Mouse (Mus musculus): ENCODE measurements around the gene Rcc1.
"Not testable (repeated sequence)": the region's sequence is repeated elsewhere in the genome, so short reads cannot be mapped to it uniquely, and the experiment has no call there.

Gene Rcc1

DNA sequence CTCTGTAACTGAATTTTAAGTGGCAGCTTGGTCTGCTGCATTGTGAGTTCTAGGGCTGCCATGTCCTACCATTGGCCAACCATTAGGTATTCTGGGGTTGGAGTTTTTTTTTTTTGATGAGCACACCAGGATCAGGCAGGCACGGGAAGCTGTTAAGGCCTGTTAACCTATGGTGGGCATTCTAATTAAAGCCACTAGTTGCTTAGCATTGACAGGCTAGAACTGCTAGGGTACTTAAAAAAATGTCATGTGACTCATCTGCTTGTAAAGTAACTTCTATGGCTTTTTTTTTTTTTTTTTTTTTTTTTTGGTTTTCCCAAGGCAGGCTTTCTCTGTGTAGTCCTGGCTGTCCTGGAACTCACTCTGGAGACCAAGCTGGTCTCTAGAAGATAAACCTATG, 42.2 kb downstream of the Rcc1 start:
- no peak for DNase-seq

- DNase-seq = no peak
These were observed 43.4 kb downstream of the Rcc1 start for GRCm38 (mm10) chr4:132309849-132310472.

DNA sequence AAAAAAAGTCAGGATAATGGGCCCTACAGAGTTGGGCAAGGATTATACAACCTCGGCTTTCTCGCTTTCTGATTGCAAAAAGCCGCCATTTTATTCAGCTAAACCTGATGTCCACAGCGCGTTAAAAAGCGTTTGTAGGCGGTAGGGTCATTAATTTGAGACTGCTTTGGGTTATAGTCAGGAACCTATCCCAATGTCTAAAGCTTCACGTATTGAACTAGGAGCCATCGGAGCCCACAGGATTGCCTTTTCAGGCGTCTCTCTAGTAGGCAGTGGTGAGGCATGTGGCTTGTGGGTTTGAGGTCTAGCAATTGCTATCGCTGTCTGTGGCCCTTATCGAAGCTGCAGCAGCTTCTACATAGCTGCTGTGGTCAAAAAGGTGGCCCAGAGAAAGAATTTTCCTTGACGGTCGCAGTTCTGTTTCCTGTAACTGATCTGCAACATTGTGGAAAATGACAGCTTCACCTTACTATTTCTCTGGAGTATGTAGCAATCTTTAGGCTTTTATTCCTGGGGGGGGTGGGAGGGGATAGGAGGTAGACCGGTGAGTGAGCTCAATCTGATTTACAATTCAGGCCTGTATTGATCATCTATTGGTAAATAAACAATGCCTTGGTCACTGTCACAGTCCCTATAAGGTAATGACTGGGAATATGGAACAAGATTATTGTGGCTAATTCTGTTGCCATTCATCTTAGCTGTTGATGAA, 44.1 kb downstream of the Rcc1 start:
- DNase-seq = no peak

- peak; percentile 87 for DNase-seq
These were observed 44.8 kb downstream of the Rcc1 start for GRCm38 (mm10) chr4:132308437-132309139.

DNA sequence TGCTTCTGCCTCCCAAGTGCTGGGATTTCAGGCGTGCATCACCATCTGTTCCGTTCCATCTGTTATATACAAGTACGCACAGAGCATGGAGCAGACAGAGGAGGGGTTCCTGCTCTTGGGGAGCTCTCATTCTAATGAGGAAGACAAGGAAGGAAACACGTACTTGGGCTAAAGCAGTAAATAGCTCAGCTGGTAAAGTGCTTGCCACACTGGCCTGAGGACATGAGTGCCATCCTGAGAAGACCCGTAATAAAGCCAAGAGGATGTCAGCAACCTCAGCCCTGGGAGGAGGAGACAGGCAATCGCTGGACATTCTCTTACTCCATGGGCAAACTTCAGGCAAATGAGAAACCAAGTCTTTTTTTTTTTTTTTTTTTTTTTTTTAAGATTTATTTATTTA, 47.4 kb downstream of the Rcc1 start:
- no peak for DNase-seq

DNA sequence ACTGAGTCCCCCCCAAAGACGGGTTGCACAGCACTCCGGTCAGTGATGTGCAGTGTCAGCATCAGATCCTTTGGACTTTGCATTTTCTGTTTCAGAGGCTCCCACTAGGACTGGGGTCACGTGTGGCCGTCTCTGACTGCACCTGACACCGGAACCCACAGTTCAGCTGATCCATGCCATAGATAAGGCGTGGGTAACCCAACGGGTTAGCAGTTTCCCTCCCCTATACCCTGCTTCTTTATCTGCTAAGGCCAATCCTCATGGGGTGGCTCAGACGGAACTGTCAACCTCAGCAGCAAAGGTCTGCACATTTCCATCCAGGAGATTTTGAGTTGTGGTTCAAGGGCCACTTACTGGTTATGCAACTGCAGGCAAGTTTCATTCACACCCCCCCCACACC, 48.1 kb downstream of the Rcc1 start:
- no peak for DNase-seq

DNA sequence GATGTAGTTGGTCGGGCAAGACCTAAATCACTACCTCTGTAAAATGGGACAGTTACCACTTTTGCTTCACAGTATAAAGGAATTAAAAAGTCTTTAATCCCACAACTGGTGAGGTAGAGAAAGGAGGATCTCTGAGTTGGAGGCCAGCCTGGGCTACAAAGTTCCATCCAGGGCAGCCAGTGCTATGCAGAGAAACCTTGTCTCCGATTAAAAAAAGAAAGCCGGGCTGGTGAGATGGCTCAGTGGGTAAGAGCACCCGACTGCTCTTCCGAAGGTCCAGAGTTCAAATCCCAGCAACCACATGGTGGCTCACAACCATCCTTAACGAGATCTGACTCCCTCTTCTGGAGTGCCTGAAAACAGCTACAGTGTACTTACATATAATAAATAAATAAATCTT, 49.9 kb downstream of the Rcc1 start:
- DNase-seq = not testable (repeated sequence)

GRCm38 (mm10) chr4:132302939-132303479, 50.4 kb downstream of the Rcc1 start, which contains the start of gene Rab42:
Gene Rab42, minus strand, starts transcription at chr4:132303385.
- peak; percentile 67 for DNase-seq

GRCm38 (mm10) chr4:132301965-132302938, 51.2 kb downstream of the Rcc1 start:
- no peak for DNase-seq

DNA sequence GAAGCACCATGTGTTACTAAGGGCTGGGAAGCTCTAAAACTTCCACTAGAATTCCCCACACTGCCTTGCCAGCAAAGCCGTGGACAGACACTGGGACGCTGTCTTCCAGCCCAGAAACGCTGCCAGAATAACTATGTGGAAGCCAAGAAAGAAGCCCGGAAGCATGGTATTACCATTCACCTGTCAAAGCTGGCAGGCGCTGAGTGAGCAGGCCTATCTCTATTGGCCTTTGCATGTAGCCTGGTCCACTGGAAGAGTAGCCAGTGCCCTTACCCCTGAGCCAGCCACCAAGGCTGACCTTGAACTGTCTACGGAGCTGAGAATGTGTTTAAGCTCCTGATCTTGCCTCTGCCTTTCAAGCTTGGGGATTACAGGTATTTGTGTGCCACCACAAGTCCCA, 51.9 kb downstream of the Rcc1 start:
- DNase-seq = no peak

DNA sequence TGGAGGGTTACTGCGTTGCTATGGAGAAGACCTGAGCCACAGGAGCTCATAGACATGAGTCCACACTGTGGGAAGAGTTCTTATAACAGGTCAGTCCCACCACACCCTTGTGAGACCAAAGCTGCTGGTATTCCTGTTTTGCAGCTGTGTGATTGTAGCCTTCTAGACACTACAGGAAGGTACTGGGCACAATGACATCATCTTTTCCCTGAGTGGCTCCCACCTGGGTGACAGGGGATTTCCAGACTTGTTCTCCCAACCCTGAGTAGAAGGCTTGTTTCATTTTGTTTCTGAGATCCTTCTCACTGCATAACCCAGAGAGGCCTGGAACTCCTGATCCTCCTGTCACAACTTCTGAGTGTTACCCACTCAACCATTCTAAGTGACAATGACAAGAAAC, 53.6 kb downstream of the Rcc1 start:
- no peak for DNase-seq

GRCm38 (mm10) chr4:132295696-132296390, 57.6 kb downstream of the Rcc1 start:
- DNase-seq = no peak

- DNase-seq = no peak
These were observed 59.6 kb downstream of the Rcc1 start for GRCm38 (mm10) chr4:132293682-132294240.

- DNase-seq = peak; percentile 50
These were observed 60.4 kb downstream of the Rcc1 start for GRCm38 (mm10) chr4:132292988-132293387.

- no peak for DNase-seq
These were observed 61.6 kb downstream of the Rcc1 start for GRCm38 (mm10) chr4:132291624-132292335.

DNA sequence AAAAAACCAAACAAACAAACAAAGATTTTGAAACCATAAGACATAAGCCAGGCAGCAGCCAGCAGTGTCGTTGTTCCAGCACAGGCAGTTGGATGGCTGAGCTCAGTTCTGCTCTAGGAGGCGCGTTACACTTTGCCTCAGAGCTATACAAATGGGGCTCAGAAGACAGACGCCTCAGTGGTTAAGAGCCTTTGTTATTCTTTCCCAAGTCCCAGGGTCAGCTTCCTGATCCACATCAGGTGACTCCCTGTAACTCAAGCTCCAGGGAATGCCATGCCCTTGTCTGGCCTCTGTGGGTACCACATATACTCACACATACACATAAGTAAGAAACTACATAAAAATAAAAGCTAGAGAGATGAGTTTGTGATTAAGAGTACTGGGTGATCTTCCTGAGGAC, 62.3 kb downstream of the Rcc1 start:
- DNase-seq = no peak

- not testable (repeated sequence) for DNase-seq
These were observed 64.6 kb downstream of the Rcc1 start for GRCm38 (mm10) chr4:132288840-132289239.

Measured in right cerebral cortex, postnatal 14 days (tissue).